Mouse (Mus musculus) central nervous system, embryonic 14 days (tissue): ENCODE measurements around the gene Arl4a. TPM values are rescaled to one million over a fixed set of nuclear protein-coding genes. Genes with fewer than 3 reads are reported as not detected.

Experiments
- polyA plus RNA-seq: library from polyadenylated mRNA; depleted of rRNA; stranded (reverse); fragments of >200 nt; gene quantifications from 2 replicates; pipeline ENCODE4 v1.2.3, GENCODE M21; 2012; rRNA removed

The Arl4a gene
- polyA plus RNA-seq: 43.7 and 44.8 TPM in 2 replicates

DNA sequence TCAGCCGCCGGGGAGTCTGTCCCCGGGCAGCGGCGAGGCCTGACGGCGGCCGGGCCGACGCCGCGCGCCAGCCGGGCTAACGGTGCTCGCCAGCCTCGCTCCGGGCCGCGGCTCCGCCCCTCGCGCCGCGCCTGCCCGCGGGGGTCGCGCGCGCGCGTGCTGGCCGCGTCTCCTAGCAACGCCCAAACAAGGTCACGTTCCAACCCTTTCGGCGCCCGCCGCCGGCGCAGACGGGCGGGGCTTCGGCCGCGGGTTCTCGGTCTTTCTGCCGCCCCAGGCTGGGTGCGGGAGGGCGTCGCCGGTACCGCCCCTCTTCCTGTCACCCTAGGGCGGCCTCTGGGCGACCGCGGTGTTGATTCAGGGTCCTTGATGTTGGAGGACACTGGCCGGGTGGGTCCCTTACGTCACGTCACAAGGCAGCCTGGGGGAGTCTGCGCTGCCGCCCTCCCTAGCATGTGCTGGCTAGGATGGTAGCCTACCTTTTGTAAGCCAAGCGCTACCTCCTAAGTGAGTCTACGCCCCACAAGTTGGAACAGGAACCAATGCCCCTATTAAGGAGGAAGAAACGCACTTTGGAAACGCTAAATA, at the start of gene Arl4a:
TSS of gene Arl4a (minus strand) at position 150 of the 588 bp plus-strand sequence.

Other genes with a start within 250 kb of the Arl4a start
- gene Scin, start 96.2 kb upstream of the Arl4a start, polyA plus RNA-seq: 0.23 and 4.3 TPM in 2 replicates
- 0.14 and 0.46 TPM in 2 replicates for gene Lsmem1, start 161.5 kb upstream of the Arl4a start, polyA plus RNA-seq
- gene Ifrd1, start 210.5 kb upstream of the Arl4a start, polyA plus RNA-seq: 54.0 and 62.1 TPM in 2 replicates